Mouse (Mus musculus): Measurements from ENCODE around the gene Gm42957. TPM values are rescaled to one million over a fixed set of nuclear protein-coding genes. Genes with fewer than 3 reads are reported as not detected.

Gene Gm42957
- polyA plus RNA-seq, 1 experiment from 2014 or later = 0.02 TPM

Other genes with a start within 250 kb of the Gm42957 start
- gene BC107364, start 183.2 kb upstream of the Gm42957 start, polyA plus RNA-seq (2015; fragmentation: Nextera tagmentation; extraction: Ambion mirVana) = not detected in 2 replicates
- gene Hfe2, start 110.3 kb upstream of the Gm42957 start, polyA plus RNA-seq (2015; fragmentation: Nextera tagmentation; extraction: Ambion mirVana) = 9.2 and 12.0 TPM in 2 replicates
- 49.3 and 51.2 TPM in 2 replicates for gene Txnip, start 77.5 kb upstream of the Gm42957 start, polyA plus RNA-seq (2015; fragmentation: Nextera tagmentation; extraction: Ambion mirVana)
- 0.48 and 0.55 TPM in 2 replicates for gene Gm16253, start 58.5 kb upstream of the Gm42957 start, polyA plus RNA-seq (2015; fragmentation: Nextera tagmentation; extraction: Ambion mirVana)
- gene Polr3gl, start 41.3 kb upstream of the Gm42957 start, polyA plus RNA-seq (2015; fragmentation: Nextera tagmentation; extraction: Ambion mirVana) = 10.8 and 12.2 TPM in 2 replicates
- 0.09 and 0.15 TPM in 2 replicates for gene Ankrd34a, start 38.8 kb upstream of the Gm42957 start, polyA plus RNA-seq (2015; fragmentation: Nextera tagmentation; extraction: Ambion mirVana)
- gene Lix1l, start 34.3 kb upstream of the Gm42957 start, polyA plus RNA-seq (2015; fragmentation: Nextera tagmentation; extraction: Ambion mirVana) = 0.49 and 0.68 TPM in 2 replicates
- gene Rbm8a, start 5.5 kb upstream of the Gm42957 start, polyA plus RNA-seq (2015; fragmentation: Nextera tagmentation; extraction: Ambion mirVana) = 48.1 and 48.4 TPM in 2 replicates
- 14.5 and 15.3 TPM in 2 replicates for gene Pex11b, start 98 bp upstream of the Gm42957 start, polyA plus RNA-seq (2015; fragmentation: Nextera tagmentation; extraction: Ambion mirVana)
- gene Itga10, start 10.1 kb downstream of the Gm42957 start, polyA plus RNA-seq (2015; fragmentation: Nextera tagmentation; extraction: Ambion mirVana) = 0.17 and 0.18 TPM in 2 replicates
- 0.22 and 0.28 TPM in 2 replicates for gene Ankrd35, start 34.7 kb downstream of the Gm42957 start, polyA plus RNA-seq (2015; fragmentation: Nextera tagmentation; extraction: Ambion mirVana)
- gene Pias3, start 60.9 kb downstream of the Gm42957 start, polyA plus RNA-seq (2015; fragmentation: Nextera tagmentation; extraction: Ambion mirVana) = 5.7 and 7.2 TPM in 2 replicates
- gene Nudt17, start 73.1 kb downstream of the Gm42957 start, polyA plus RNA-seq (2015; fragmentation: Nextera tagmentation; extraction: Ambion mirVana) = 0.62 and 0.81 TPM in 2 replicates
- gene Polr3c, start 92.2 kb downstream of the Gm42957 start, polyA plus RNA-seq (2015; fragmentation: Nextera tagmentation; extraction: Ambion mirVana) = 19.4 and 19.5 TPM in 2 replicates
- 24.9 and 28.5 TPM in 2 replicates for gene Rnf115, start 92.2 kb downstream of the Gm42957 start, polyA plus RNA-seq (2015; fragmentation: Nextera tagmentation; extraction: Ambion mirVana)
- 30.3 and 33.5 TPM in 2 replicates for gene Pdzk1, start 193.8 kb downstream of the Gm42957 start, polyA plus RNA-seq (2015; fragmentation: Nextera tagmentation; extraction: Ambion mirVana)
- 0.22 and 0.27 TPM in 2 replicates for gene Cd160, start 193.9 kb downstream of the Gm42957 start, polyA plus RNA-seq (2015; fragmentation: Nextera tagmentation; extraction: Ambion mirVana)